Mouse (Mus musculus): ENCODE results near the gene Pgap2. TPM values are rescaled to one million over a fixed set of nuclear protein-coding genes. Genes with fewer than 3 reads are reported as not detected.

Gene Pgap2
- total RNA-seq, 2 experiments from 2014 or later: 23.1 to 24.6 TPM

DNA sequence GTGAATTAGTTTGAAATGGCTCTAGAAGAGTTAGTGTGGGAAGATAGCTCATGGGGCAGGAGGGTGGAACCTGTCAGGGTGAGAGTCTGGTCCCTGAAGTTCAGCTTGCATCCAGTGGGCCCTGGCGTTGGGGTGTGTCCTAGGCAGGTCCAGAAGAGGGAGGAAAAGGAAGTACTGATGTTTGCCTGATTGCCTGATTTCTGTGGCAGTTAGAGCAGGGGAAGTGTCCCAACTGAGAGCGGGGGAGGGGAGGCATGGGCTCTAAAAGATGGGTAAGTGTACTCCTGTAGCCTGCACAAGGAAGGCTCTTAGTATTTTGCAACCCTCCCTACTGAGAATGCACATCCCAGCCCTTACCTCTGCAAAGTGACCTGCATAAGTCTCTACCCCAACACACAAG, 33.9 kb downstream of the Pgap2 start:
- peak overlapping the region; percentile 13; the same call in 1 of the 2 replicates for H3K27ac ChIP-seq
- no peak for TF ChIP-seq CTCF (IDR thresholded peaks at IDR 0.05)
- DNase-seq (ENCODE audit: extremely low spot score in 1 of 2, low spot score in 2 of 2): no peak
- intact Hi-C loops (cut with DNase I): no loop called here
- no peak overlapping the region for H3K4me3 ChIP-seq

- intact Hi-C loops (cut with DNase I): no loop called here
- Histone ChIP-seq H3K4me3 (no peak overlapping the region), H3K27ac (peak overlapping the region; percentile 72; the same call in 1 of the 2 replicates)
- no peak for TF ChIP-seq CTCF (IDR thresholded peaks at IDR 0.05)
- no peak for DNase-seq (ENCODE audit: extremely low spot score in 1 of 2, low spot score in 2 of 2)
Observed at GRCm38 (mm10) chr7:102244782-102245535, 35.0 kb downstream of the Pgap2 start.

DNA sequence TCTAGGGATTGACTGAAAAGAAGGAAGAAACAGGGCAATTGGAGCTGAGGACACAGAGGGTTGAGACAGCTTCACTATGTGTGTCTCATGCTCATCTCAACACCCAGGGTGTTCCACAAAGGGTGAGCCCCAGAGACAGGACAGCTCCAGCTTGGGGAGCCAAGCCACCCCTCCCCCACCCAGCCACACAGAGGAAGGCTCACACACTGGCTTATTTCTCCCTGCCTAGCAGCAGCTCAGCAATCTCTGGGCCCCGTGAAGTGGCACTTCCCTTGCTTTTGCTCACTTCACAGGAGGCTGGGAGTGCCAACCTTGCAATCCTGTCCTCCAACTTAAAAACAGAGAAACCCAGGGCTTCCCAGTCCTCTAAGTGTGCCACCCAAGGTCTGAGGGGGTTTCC, 35.8 kb downstream of the Pgap2 start:
- intact Hi-C loops (cut with DNase I): no loop called here
- Histone ChIP-seq H3K27ac (peak overlapping the region; percentile 72), H3K4me3 (no peak overlapping the region)
- peak in 1 of 2 experiments; percentile 46 for DNase-seq (ENCODE audit: extremely low spot score in 1 of 2, low spot score in 2 of 2)
- TF ChIP-seq CTCF (IDR thresholded peaks at IDR 0.05): no peak

GRCm38 (mm10) chr7:102246265-102246664, 36.3 kb downstream of the Pgap2 start:
- no peak for DNase-seq (ENCODE audit: extremely low spot score in 1 of 2, low spot score in 2 of 2)
- H3K27ac ChIP-seq: peak overlapping the region; percentile 72
- TF ChIP-seq CTCF (IDR thresholded peaks at IDR 0.05): no peak
- H3K4me3 ChIP-seq: no peak overlapping the region
- intact Hi-C loops (cut with DNase I): no loop called here

DNA sequence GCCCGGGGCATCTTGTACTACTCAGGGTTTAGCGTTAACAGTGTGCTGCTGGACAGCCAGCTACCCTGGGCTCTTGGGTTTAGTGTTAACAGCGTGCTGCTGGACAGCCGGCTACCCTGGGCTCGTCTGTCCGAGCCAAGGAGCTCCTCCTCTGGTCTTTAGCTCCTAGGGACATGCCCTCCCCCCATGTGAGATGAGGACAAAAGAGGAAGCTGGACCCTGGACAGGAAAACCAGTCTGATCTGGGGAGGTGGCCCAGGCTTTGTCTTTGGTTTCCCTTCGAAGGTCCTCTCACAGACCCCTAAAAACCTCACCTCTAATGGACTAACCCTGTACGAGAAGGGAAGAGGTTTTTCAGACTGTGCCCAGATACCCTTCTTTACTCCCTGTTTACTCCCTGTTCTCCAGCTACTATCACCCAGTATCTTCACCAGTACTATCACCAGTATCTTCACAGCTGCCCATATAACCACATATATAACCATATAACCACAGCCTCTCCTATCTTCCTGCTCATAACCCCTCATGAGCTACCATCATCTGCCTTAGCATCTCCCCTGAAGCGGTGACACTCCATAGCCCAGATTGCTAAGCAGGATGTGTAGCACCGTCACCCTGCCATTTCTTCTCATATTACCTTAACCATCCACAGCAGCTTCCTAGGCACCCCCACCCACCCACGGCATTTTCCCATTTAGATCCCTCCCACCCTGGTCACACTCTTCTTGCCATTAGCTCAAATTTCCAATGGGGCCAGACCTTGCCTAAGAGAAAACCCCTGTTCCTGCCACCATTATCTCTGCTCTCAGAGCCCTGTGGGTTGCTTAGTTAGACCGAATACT, 37.2 kb downstream of the Pgap2 start:
- no peak overlapping the region for H3K4me3 ChIP-seq
- peak overlapping the region; percentile 72 for H3K27ac ChIP-seq
- intact Hi-C loops (cut with DNase I): no loop called here
- DNase-seq (ENCODE audit: extremely low spot score in 1 of 2, low spot score in 2 of 2): no peak
- TF ChIP-seq CTCF (IDR thresholded peaks at IDR 0.05): no peak

- H3K27ac ChIP-seq: peak overlapping the region; percentile 88
- intact Hi-C loops (cut with DNase I): no loop called here
Observed at GRCm38 (mm10) chr7:102248691-102249404, 38.8 kb downstream of the Pgap2 start.

GRCm38 (mm10) chr7:102249531-102249895, 39.5 kb downstream of the Pgap2 start:
- intact Hi-C loops (cut with DNase I): no loop called here
- Histone ChIP-seq H3K4me3 (peak overlapping the region; percentile 77), H3K27ac (peak overlapping the region; percentile 88)
- no peak for DNase-seq (ENCODE audit: extremely low spot score in 1 of 2, low spot score in 2 of 2)
- no peak for TF ChIP-seq CTCF (IDR thresholded peaks at IDR 0.05)

More at GRCm38 (mm10) chr7:102248691-102249404, 38.8 kb downstream of the Pgap2 start:
- no peak for TF ChIP-seq CTCF (IDR thresholded peaks at IDR 0.05)
- no peak for DNase-seq (ENCODE audit: extremely low spot score in 1 of 2, low spot score in 2 of 2)
- peak overlapping the region; percentile 77 for H3K4me3 ChIP-seq

DNA sequence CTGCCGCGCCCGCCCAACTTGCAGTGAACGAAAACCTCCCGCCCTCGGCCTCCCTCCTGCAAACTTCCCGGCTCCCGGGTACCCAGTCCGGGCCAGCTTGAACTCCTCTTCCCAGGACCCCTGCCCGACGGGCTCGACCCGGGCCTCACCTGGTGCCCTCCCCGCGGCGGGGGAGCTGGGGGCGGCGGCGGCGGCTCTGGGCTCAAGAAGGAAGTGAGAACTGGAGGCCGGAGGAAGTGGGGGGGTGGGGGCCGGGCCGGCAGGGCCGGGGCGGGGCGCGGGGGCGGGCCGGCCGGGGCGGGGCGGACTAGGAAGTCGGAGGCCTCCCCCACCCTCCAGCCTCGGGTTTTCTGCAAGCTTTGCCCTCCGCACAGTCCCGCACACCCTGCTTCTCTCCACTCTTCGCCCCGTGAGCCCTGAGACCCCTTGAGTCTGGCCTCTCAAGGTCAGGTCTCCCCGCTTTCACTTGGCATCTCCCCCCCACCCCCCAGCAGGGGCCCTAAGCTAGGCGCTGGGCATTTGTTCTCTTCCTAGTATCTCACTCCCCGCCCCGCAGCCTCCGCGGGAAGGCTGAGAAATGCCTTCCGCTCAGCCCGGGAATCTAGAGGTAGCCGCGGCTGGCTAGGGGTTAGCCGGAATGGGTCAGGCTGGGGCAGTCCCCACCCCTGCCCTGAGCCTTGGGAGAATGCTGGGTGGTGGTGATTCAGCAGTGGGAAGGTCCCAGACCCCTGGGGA, 40.1 kb downstream of the Pgap2 start:
- no peak for TF ChIP-seq CTCF (IDR thresholded peaks at IDR 0.05)
- intact Hi-C loops (cut with DNase I): loop anchor here (1.0 to 2.0 kb wide), 3 partner anchors 28 to 597 kb away; partner anchors contain the start of genes Nup98 and Pgap2
- Histone ChIP-seq H3K27ac (peak overlapping the region; percentile 88), H3K4me3 (peak overlapping the region; percentile 77)
- DNase-seq (ENCODE audit: extremely low spot score in 1 of 2, low spot score in 2 of 2): peak; percentile 43 to 57

DNA sequence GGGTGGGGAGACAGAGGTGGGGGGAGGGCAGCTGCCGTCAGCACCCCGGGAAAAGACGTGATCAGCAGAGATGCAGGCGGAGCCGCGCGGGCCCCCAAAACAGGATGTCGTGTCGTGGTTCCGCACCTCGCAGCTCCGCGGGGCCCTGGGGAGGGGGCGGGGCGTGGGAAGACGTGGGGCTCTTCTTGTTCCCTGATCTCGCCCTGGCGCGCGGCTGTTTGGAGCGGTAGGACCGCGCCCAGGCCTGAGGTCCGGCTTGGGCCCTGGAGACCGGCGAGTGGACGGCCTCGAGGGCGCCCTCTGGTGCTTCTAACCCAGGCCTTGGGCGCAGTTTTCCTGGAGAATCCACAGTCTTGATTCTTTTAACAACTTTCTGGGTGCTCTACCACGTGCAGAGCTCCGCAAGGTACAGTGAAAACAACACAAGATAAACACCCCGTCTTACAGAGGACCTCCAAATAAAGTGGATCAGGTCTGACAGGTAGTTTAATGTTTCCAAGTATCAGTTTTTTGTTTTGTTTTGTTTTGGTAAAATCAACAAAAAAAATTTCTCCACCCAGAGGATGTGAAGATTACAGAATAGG, 40.7 kb downstream of the Pgap2 start:
- H3K27ac ChIP-seq: peak overlapping the region; percentile 88
- DNase-seq (ENCODE audit: extremely low spot score in 1 of 2, low spot score in 2 of 2): peak; percentile 86 to 89
- intact Hi-C loops (cut with DNase I): loop anchor here (1.0 to 2.0 kb wide), 3 partner anchors 28 to 598 kb away; partner anchors contain the start of genes Nup98 and Pgap2
- peak; percentile 85 for TF ChIP-seq CTCF (IDR thresholded peaks at IDR 0.05)
- H3K4me3 ChIP-seq: peak overlapping the region; percentile 77

DNA sequence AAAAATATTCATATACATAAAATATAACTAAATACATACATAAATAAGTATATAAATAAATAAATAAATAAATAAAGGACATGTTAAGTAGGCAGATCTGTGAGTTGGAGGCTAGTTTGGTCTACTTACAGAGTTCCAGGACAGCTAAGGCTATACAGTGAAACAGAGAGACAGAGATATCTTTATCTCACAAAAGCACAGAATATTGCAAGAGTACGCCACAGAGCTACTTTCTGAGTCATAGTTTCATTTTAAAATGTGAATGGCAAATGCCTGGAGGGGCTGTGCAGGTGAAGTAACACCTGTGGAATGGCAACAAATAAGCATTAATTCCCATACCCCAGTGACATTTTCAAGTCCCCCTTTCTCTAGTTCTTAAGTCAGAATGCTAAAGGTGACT, 43.6 kb downstream of the Pgap2 start:
- DNase-seq (ENCODE audit: extremely low spot score in 1 of 2, low spot score in 2 of 2): no peak

GRCm38 (mm10) chr7:102255954-102256353, 45.9 kb downstream of the Pgap2 start, which contains the start of gene Rhog:
Gene Rhog (minus strand): TSS chr7:102256054.
- H3K4me3 ChIP-seq: no peak within 1 kb of the TSS
- intact Hi-C loops (cut with DNase I): no loop called here
- no peak for DNase-seq (ENCODE audit: extremely low spot score in 1 of 2, low spot score in 2 of 2)
- H3K27ac ChIP-seq: no peak within 1 kb of the TSS
- TF ChIP-seq CTCF (IDR thresholded peaks at IDR 0.05): no peak

More for the DNA sequence above, 43.6 kb downstream of the Pgap2 start:
- Histone ChIP-seq H3K27ac (no peak overlapping the region), H3K4me3 (no peak overlapping the region)
- no peak for TF ChIP-seq CTCF (IDR thresholded peaks at IDR 0.05)
- intact Hi-C loops (cut with DNase I): no loop called here
